Mouse (Mus musculus) frontal cortex, postnatal 25 days (tissue): Measurements from ENCODE around the gene Sumo1.

Experiments
- DNase-seq, 2 experiments: peaks; one replicate each; pipeline ENCODE4 v3.0.0; 2022; ENCODE audit warnings: low spot score in 2 of 2

Gene Sumo1

GRCm38 (mm10) chr1:59549036-59549675, 121.5 kb downstream of the Sumo1 start:
- DNase-seq = no peak

- DNase-seq = no peak
Observed at GRCm38 (mm10) chr1:59548486-59548885, 122.1 kb downstream of the Sumo1 start.

GRCm38 (mm10) chr1:59543911-59544310, 126.7 kb downstream of the Sumo1 start:
- DNase-seq = no peak

GRCm38 (mm10) chr1:59542231-59542630, 128.4 kb downstream of the Sumo1 start:
- DNase-seq = no peak

GRCm38 (mm10) chr1:59541271-59542020, 129.2 kb downstream of the Sumo1 start:
- DNase-seq = no peak

GRCm38 (mm10) chr1:59540537-59541148, 130.0 kb downstream of the Sumo1 start:
- no peak for DNase-seq

- DNase-seq = no peak
Observed at GRCm38 (mm10) chr1:59538381-59538780, 132.3 kb downstream of the Sumo1 start.
